Mouse (Mus musculus) urinary bladder, postnatal 25 days (tissue): ENCODE measurements at regions not wholly inside any gene's neighbourhood (a gene's known extent, or its start where the extent isn't known, plus 50 kb on each side); places are given as distances from the start of the nearest gene placed in this dataset.

Experiments
- DNase-seq: peaks from one replicate; pipeline ENCODE4 v3.0.0; 2022; ENCODE audit warnings: low spot score

GRCm38 (mm10) chr8:90762390-90762789 lies 54.8 kb downstream of the Gm19935 start:
- DNase-seq = no peak

- DNase-seq = no peak
These were observed 55.2 kb downstream of the Gm19935 start for GRCm38 (mm10) chr8:90761947-90762346.

DNA sequence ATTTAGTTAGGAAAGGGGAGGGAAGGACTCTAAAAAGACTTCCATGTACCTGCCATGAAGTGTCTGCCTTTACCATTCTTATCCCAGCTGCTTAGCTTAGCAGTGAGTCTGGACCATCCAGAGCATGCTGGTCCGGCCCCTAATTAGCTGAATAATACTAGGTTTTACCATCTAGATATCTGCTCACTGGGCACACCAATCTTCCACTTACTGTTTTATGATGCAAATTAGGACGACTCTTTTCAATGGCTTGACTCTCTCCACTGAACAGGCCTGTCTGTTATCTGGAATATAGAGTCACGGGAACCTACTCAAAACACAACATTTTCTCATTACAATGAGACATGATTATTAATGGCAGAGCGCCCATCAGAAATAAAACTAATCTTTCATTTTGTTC lies 55.7 kb downstream of the Gm19935 start:
- no peak for DNase-seq

- no peak for DNase-seq
These were observed 57.7 kb downstream of the Gm19935 start for GRCm38 (mm10) chr8:90759531-90759930.

GRCm38 (mm10) chr8:90755020-90755419 lies 62.2 kb downstream of the Gm19935 start:
- no peak for DNase-seq

DNA sequence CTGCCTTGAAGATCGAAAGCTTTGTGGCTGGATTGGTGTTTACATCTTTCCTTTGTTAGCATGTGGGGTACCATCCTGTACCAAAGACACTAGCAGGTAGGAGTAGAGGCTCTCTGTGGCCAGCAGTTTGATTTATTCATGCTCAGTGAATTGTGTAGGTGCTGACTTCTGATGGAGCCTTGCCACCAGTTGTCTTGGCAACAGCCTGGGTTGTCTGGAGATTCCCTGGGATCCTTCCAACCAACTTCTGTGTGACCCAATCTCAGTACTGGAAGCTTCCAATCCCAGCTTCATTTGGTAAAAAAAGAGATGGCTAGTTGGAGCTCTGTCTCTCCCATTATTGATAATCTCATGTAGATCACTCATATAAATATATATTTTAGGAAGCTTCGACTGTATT lies 73.6 kb downstream of the Gm19935 start:
- no peak for DNase-seq

DNA sequence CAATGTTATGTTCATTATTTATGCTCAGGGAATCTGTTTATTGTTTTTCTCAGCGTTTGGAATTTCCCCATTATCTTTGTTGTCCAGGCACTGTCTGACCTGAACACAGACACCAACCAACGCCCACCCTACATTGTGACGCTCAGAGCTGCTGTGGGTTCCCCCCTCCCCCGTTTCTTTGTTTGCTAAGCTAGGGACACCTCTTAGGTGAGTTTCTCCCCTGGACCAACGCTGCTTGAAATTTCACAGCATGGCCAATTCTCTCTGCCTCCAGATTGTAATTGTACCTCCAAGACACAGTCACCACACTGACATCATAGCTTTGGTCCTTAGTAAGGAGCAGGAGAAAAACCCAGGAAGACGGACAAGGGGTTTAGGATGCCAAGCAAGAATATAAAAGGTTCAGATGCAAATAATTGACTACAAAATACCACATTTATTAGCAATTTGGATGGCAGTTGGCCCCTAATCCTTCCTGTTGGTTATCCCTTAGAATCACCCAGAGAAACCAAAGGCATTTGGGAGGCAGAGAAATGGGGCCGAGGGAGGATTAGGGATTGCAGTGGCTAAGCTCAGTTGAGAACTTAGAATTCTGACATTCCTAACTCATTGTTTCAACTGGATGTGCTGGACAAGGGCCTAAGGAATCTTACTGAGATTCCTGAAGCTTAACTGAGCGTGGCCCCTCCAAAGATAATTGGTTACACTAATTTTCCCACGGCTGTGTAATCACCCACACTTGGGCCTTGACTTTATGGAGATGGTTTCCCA lies 76.0 kb downstream of the Gm19935 start:
- no peak for DNase-seq

GRCm38 (mm10) chr8:90740302-90740962 lies 76.8 kb downstream of the Gm19935 start:
- DNase-seq = no peak

DNA sequence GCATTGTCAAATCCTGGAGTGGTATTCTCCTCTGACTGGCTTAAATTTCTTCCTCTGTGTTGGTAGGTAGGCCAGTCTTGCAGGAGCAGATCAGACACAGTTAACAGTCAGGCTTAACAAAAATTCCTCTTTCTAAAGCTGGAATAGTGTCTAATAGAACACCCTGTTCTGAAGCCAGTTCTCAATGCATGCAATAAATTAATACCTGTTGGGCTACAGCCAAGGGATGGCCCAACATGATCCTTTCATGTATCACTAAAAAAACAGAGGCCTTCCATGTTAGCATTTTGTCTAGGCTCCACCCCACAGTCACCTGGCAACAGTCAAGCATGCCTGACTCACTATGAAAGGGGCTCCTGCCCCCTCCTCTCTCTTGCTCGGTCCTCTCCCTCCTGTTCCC lies 89.2 kb downstream of the Gm19935 start:
- DNase-seq = no peak

GRCm38 (mm10) chr8:90725188-90725587 lies 92.0 kb downstream of the Gm19935 start:
- DNase-seq = no peak

GRCm38 (mm10) chr8:90716436-90716835 lies 100.8 kb downstream of the Gm19935 start:
- no peak for DNase-seq

DNA sequence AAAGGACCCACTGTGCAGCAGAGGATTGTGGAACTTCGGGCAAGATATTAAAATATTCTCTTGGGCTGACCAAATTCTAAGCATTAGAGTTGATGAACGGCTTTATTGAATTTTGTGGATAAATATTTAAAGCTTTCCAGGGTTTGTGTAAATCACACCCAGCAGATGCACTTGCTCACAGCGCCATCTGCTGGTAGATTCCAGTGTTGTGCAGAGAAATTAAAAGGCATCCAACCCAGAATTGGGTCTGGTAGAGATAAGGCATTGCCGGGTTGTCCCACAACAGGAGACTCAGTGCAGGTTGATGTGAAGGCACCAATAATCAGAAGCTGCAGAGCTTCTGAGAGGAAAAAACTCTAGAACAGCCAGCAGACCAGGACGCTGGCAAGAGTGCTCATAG lies 108.7 kb downstream of the Gm19935 start:
- DNase-seq = peak; percentile 47

DNA sequence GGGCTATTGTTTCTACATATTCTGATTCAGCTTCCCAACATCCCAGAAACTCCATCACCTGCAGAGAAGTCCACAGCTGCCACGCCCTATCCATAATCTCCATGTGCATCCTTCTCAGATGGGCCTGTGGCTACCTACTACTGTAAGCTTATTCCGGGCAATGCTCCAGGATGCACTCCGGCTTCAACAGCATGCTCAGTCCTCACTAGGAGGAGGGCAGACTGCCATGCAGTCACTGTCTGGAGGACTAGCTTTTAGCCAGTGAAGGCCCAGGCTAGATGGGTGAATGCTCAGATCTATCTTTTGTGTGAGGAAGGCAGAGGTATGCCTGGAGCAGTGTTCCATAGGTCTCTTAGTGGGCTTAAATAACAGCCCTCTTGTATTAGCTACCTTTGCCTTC lies 124.7 kb downstream of the Gm19935 start:
- DNase-seq = no peak

GRCm38 (mm10) chr8:90685076-90685475 lies 132.1 kb downstream of the Gm19935 start:
- no peak for DNase-seq

DNA sequence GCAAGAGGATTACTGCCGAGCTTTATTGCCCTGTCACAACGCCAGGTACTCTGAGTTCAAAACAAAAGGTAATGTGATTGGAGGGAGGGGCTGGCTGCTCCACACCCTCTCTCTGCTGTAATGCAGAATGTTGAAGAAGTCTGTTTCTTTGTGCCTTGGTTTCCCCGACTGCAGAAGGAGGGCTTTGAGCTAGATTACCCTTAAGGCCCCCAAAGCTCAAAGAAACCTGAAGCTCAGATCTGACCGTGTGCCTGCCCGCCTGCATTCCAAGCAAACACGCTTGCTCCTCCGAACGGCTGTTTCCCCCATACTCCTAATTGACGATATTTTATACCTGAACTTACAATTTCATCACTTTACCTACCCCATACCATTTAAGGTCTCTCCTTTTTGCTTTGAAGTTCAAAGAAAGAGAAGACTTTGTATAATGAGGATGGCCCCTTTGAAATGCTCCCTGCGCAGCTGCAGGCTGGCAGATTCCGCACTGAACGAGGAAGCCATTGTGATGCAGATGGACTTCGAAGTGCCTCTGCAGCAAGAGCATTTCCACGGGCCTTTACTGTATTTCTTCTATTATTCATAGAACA lies 146.6 kb downstream of the Gm19935 start:
- DNase-seq = no peak

- no peak for DNase-seq
These were observed 147.8 kb downstream of the Gm19935 start for GRCm38 (mm10) chr8:90669396-90669795.

DNA sequence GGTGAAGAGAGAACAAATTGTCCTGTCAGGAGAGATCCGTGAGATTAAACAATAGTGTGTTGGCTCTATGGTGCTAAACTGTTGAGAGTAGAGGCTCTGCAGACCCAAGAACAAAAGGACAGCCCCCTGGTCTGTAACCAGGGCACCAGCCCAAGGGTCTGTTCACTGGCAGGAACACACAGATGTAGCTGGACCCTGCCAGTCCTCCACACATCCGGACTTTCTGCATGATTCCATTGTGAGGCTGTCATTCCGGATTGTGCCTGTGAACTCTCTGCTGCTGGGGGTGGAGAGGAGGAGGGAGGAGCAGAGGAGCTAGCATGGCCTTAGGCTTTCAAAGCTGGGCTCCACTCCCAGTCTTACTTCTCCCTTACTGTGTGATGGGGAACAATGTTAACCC lies 158.1 kb downstream of the Gm19935 start:
- no peak for DNase-seq

- DNase-seq = peak; percentile 4
These were observed 159.5 kb downstream of the Gm19935 start for GRCm38 (mm10) chr8:90657641-90658051.

DNA sequence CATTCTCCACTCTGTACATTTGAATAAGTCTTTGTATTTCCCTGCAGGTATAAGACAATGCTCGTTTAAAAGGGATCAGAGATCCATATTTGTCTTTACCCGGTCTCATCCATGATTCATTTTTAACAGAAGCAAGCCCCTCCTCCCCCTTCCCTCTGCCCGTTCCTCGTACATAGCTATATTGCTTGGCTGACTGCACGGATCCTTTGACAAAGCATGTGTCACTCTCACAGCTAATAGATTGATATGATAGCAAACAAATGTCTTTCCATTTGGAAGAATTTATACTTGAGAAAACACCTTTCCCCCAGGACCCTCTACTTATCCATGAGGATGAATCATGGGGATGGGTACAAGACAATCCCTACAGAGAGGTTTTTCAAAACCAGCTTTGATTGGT lies 160.1 kb downstream of the Gm19935 start:
- DNase-seq = no peak

GRCm38 (mm10) chr8:90656436-90657090 lies 160.6 kb downstream of the Gm19935 start:
- DNase-seq = no peak

GRCm38 (mm10) chr8:90654786-90655185 lies 162.4 kb downstream of the Gm19935 start:
- no peak for DNase-seq

GRCm38 (mm10) chr8:90642392-90642791 lies 174.8 kb downstream of the Gm19935 start:
- no peak for DNase-seq

DNA sequence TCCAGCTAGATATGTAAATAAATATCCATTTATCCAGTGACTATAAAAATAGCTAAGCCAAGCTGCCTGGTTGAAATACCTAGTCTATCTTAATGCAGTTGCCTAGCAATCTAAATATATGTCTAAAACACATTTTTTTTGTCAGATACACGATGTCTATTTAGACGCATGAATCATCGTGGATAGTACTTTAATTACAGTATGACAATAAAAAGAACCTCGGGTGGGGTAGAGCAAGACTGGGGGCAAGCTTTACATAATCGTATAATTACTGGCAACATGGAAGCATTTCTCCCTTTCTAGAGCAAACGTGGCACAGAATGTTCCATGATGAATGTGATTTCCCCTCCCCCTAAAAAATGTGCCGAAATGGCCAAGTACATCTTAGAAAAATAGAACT lies 180.4 kb downstream of the Gm19935 start:
- DNase-seq = no peak
